Mouse (Mus musculus): ENCODE data around the gene Golga7b.

The Golga7b gene

GRCm38 (mm10) chr19:42305746-42306145 is 58.4 kb downstream of the Golga7b start:
- DNase-seq: no peak

- DNase-seq: no peak
These were observed 58.8 kb downstream of the Golga7b start for GRCm38 (mm10) chr19:42306202-42306601.

GRCm38 (mm10) chr19:42307019-42307418 is 59.6 kb downstream of the Golga7b start:
- DNase-seq: no peak

- DNase-seq: no peak
These were observed 61.6 kb downstream of the Golga7b start for GRCm38 (mm10) chr19:42308931-42309330.

- no peak for DNase-seq
These were observed 64.0 kb downstream of the Golga7b start for GRCm38 (mm10) chr19:42311332-42311731.

- no peak for DNase-seq
These were observed 64.8 kb downstream of the Golga7b start for GRCm38 (mm10) chr19:42312191-42312590.

GRCm38 (mm10) chr19:42315070-42315679 is 67.8 kb downstream of the Golga7b start:
- DNase-seq: no peak

GRCm38 (mm10) chr19:42315914-42316313 is 68.5 kb downstream of the Golga7b start:
- peak; percentile 86 to 90 for DNase-seq

- peak; percentile 33 to 63 for DNase-seq
These were observed 69.2 kb downstream of the Golga7b start for GRCm38 (mm10) chr19:42316525-42316924.

GRCm38 (mm10) chr19:42316998-42317397 is 69.6 kb downstream of the Golga7b start:
- peak; percentile 25 to 44 for DNase-seq

- DNase-seq: peak; percentile 42 to 51
These were observed 70.5 kb downstream of the Golga7b start for GRCm38 (mm10) chr19:42317648-42318425.
